Mouse (Mus musculus) ES-Bruce4 (cell line): Measurements from ENCODE around the gene Esp1. TPM values are rescaled to one million over a fixed set of nuclear protein-coding genes. Genes with fewer than 3 reads are reported as not detected.
"Not testable (repeated sequence)": the region's sequence is repeated elsewhere in the genome, so short reads cannot be mapped to it uniquely, and the experiment has no call there.

Experiments
- H3K27ac ChIP-seq: 2 replicates; pipeline ENCODE4 v1.5.1; 2012; ENCODE audit warnings: low read length, inconsistent platforms; ENCODE audit not compliant: insufficient read depth
- H3K27me3 ChIP-seq: 2 replicates; pipeline ENCODE4 v1.6.1; 2012; ENCODE audit warnings: mild to moderate bottlenecking, low read length, inconsistent platforms; ENCODE audit not compliant: control insufficient read depth, poor library complexity, insufficient read depth, severe bottlenecking
- H3K36me3 ChIP-seq: 2 replicates; pipeline ENCODE4 v1.6.1; 2012; ENCODE audit warnings: inconsistent platforms, mild to moderate bottlenecking, low read length, moderate library complexity; ENCODE audit not compliant: control insufficient read depth, poor library complexity, insufficient read depth, severe bottlenecking
- H3K4me1 ChIP-seq: one replicate; pipeline ENCODE4 v1.8.1; 2011; ENCODE audit warnings: low read length; ENCODE audit not compliant: control insufficient read depth, insufficient read depth
- H3K4me3 ChIP-seq: 2 replicates; pipeline ENCODE4 v1.5.1; 2011; ENCODE audit warnings: low read depth, mild to moderate bottlenecking, low read length
- H3K9ac ChIP-seq: 2 replicates; pipeline ENCODE4 v1.6.1; 2012; ENCODE audit warnings: low read depth, mild to moderate bottlenecking, inconsistent platforms; ENCODE audit not compliant: poor library complexity, severe bottlenecking
- H3K9me3 ChIP-seq: replicated peaks from 2 replicates; pipeline ENCODE4 v1.6.1; 2012; ENCODE audit warnings: mild to moderate bottlenecking, low read length, inconsistent platforms; ENCODE audit not compliant: control insufficient read depth, poor library complexity, insufficient read depth, severe bottlenecking
- CTCF ChIP-seq: IDR thresholded peaks from one replicate; pipeline ENCODE4 v1.8.1; 2011; ENCODE audit warnings: low read depth, low read length
- EP300 ChIP-seq: IDR thresholded peaks from 2 replicates; pipeline ENCODE4 v1.6.1; 2011; ENCODE audit warnings: low read depth, low read length; ENCODE audit not compliant: insufficient read depth
- POLR2A ChIP-seq: IDR thresholded peaks from one replicate; pipeline ENCODE4 v1.8.1; 2011; ENCODE audit warnings: low read length; ENCODE audit not compliant: insufficient read depth
- polyA plus RNA-seq: library from polyadenylated mRNA; stranded (reverse); fragments of >200 nt; gene quantifications from 2 replicates; pipeline ENCODE4 v1.2.4, GENCODE M21; 2011; ENCODE audit warnings: low read depth; ENCODE audit not compliant: missing spikeins, insufficient read depth, insufficient read length

The Esp1 gene
- polyA plus RNA-seq, result not detected in 2 replicates

GRCm38 (mm10) chr17:40726820-40727219 lies at the start of gene Esp1:
Esp1 (plus strand) TSS chr17:40727120.
- no peak for TF ChIP-seq CTCF
- no peak within 1 kb of the TSS for H3K27ac ChIP-seq
- H3K27me3 ChIP-seq, result no peaks in the 10 kb centered on the region
- no peaks in the 10 kb centered on the region for H3K36me3 ChIP-seq
- H3K9me3 ChIP-seq, result no peaks in the 10 kb centered on the region
- no peak within 1 kb of the TSS for H3K9ac ChIP-seq
- no peaks in the 10 kb centered on the region for H3K4me1 ChIP-seq
- H3K4me3 ChIP-seq, result no peak within 1 kb of the TSS

DNA sequence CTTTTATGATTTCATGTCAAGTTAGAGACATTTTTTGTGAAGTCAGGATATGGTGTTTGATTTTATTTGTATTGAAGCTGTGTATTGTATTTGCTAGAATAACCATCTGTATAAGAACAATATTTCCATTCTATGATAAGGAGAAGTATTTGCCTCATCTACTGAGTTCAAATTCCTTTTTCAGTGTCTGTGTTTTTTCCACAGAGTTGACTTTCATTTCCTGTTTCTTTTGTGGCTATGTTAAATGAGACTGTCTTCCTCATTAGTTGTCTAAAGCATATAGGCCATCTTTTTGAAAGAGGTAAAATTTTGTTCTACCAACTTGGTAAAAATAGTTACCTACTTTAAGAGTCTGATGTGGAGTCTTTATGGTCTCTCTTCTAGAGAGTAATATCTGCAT lies 10.6 kb upstream of the Esp1 start:
- Histone ChIP-seq H3K36me3 (no peaks in the 10 kb centered on the region), H3K4me3 (no peak overlapping the region), H3K27me3 (no peaks in the 10 kb centered on the region), H3K9me3 (0 out of 2 replicates have a peak, but pooled peaks cover 3% of the 10 kb centered on the region), H3K9ac (no peak overlapping the region), H3K27ac (no peak overlapping the region), H3K4me1 (no peaks in the 10 kb centered on the region)
- TF ChIP-seq POLR2A, result no peak
- TF ChIP-seq EP300, result no peak
- TF ChIP-seq CTCF, result no peak

GRCm38 (mm10) chr17:40717055-40717454 lies 9.9 kb upstream of the Esp1 start:
- not testable (repeated sequence) for H3K27me3 ChIP-seq, H3K36me3 ChIP-seq, H3K9ac ChIP-seq, H3K27ac ChIP-seq, H3K9me3 ChIP-seq, H3K4me3 ChIP-seq, H3K4me1 ChIP-seq

DNA sequence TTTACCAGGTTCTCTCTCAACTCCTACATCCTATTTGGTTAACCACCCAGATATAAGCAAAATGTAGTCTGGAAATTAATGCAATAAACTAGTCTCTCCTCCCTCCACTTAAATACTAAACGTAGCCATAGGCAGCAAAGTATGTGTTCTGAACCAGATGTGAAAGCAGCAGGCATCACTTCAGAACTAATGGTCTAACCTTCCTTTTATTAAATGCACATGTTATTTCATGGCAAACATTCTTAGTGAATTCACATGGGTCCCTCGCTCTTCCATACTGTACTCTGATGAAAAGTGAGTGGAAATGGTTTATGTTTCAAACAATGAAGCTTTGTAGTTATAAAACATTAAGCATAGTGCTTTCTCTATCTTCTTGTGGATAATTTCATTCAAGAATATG lies 4.4 kb downstream of the Esp1 start:
- Histone ChIP-seq H3K27ac (no peak overlapping the region), H3K9me3 (no peaks in the 10 kb centered on the region)
- TF ChIP-seq EP300, result no peak
- TF ChIP-seq POLR2A, result no peak
- no peak for TF ChIP-seq CTCF

DNA sequence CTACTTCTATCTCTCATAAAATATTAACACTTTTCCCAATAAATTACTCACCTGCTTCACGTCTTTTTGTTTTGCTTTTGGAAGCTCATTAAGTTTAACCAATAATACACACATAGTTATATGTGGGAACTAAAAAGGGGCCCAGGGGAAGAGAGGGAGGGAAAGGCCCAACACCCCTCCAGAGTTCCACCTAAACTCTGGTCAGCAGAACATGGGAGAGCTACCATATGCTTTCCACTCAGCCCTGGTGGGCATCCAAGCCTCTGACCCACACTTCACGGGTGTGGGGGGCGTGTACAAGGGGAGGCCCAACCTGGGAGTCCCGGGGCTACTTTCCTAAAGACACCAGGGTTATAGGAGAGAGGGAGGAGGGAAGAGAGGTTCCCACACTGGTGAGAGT lies 4.8 kb downstream of the Esp1 start:
- no peaks in the 10 kb centered on the region for H3K4me1 ChIP-seq
- H3K27me3 ChIP-seq, result no peaks in the 10 kb centered on the region
- H3K36me3 ChIP-seq, result no peaks in the 10 kb centered on the region
- no peaks in the 10 kb centered on the region for H3K9me3 ChIP-seq
- TF ChIP-seq POLR2A (no peak), EP300 (no peak), CTCF (no peak)
- H3K4me3 ChIP-seq, result no peak overlapping the region
- H3K27ac ChIP-seq, result no peak overlapping the region
- H3K9ac ChIP-seq, result no peak overlapping the region

More for the DNA sequence above, 4.4 kb downstream of the Esp1 start:
- no peaks in the 10 kb centered on the region for H3K4me1 ChIP-seq
- H3K27me3 ChIP-seq, result no peaks in the 10 kb centered on the region
- H3K9ac ChIP-seq, result no peak overlapping the region
- H3K36me3 ChIP-seq, result no peaks in the 10 kb centered on the region
- no peak overlapping the region for H3K4me3 ChIP-seq

GRCm38 (mm10) chr17:40763662-40764061 lies 36.7 kb downstream of the Esp1 start:
- H3K4me1 ChIP-seq, result no peaks in the 10 kb centered on the region
- no peak overlapping the region for H3K9ac ChIP-seq
- H3K27me3 ChIP-seq, result no peaks in the 10 kb centered on the region
- no peaks in the 10 kb centered on the region for H3K9me3 ChIP-seq
- H3K4me3 ChIP-seq, result no peak overlapping the region
- H3K36me3 ChIP-seq, result no peaks in the 10 kb centered on the region
- TF ChIP-seq EP300, result no peak
- no peak for TF ChIP-seq CTCF
- TF ChIP-seq POLR2A, result no peak
- no peak overlapping the region for H3K27ac ChIP-seq

GRCm38 (mm10) chr17:40767120-40767519 lies 40.2 kb downstream of the Esp1 start:
- H3K36me3 ChIP-seq, result no peaks in the 10 kb centered on the region
- H3K27ac ChIP-seq, result no peak overlapping the region
- no peaks in the 10 kb centered on the region for H3K27me3 ChIP-seq
- H3K4me3 ChIP-seq, result no peak overlapping the region
- H3K9ac ChIP-seq, result no peak overlapping the region
- no peaks in the 10 kb centered on the region for H3K9me3 ChIP-seq
- no peak for TF ChIP-seq POLR2A
- TF ChIP-seq EP300, result no peak
- no peak for TF ChIP-seq CTCF
- no peaks in the 10 kb centered on the region for H3K4me1 ChIP-seq

Other genes with a start within 250 kb of the Esp1 start
- gene Esp8, start 207.1 kb upstream of the Esp1 start, polyA plus RNA-seq, result not detected in 2 replicates
- gene Esp6, start 165.6 kb upstream of the Esp1 start, polyA plus RNA-seq, result not detected in 2 replicates
- not detected in 2 replicates for gene Esp4, start 128.5 kb upstream of the Esp1 start, polyA plus RNA-seq
- gene Esp3, start 95.0 kb upstream of the Esp1 start, polyA plus RNA-seq, result not detected in 2 replicates
- gene Crisp2, start 79.9 kb downstream of the Esp1 start, polyA plus RNA-seq, result not detected in 2 replicates
- not detected in 2 replicates for gene Rhag, start 84.0 kb downstream of the Esp1 start, polyA plus RNA-seq
- 6.8 and 8.5 TPM in 2 replicates for gene 9130008F23Rik, start 153.4 kb downstream of the Esp1 start, polyA plus RNA-seq
- not detected in 2 replicates for gene Glyatl3, start 187.2 kb downstream of the Esp1 start, polyA plus RNA-seq
- 26.4 and 29.5 TPM in 2 replicates for gene Mut, start 207.6 kb downstream of the Esp1 start, polyA plus RNA-seq
- 24.6 and 26.4 TPM in 2 replicates for gene Cenpq, start 207.9 kb downstream of the Esp1 start, polyA plus RNA-seq